Mouse (Mus musculus) natural killer cell, adult 2 months (primary cell): ENCODE measurements at regions not wholly inside any gene's neighbourhood (a gene's known extent, or its start where the extent isn't known, plus 50 kb on each side); places are given as distances from the start of the nearest gene placed in this dataset.

Experiments used
- DNase-seq, 2 experiments: peaks; one replicate each; pipeline ENCODE4 v3.0.0; 2022; ENCODE audit warnings: low spot score in 2 of 2

GRCm38 (mm10) chr5:149908376-149909078 is 109.9 kb upstream of the Rxfp2 start:
- DNase-seq = no peak

- no peak for DNase-seq
Measured at GRCm38 (mm10) chr5:149909108-149909739, 109.3 kb upstream of the Rxfp2 start.

- no peak for DNase-seq
Measured at GRCm38 (mm10) chr5:149909971-149910370, 108.5 kb upstream of the Rxfp2 start.

- DNase-seq = no peak
Measured at GRCm38 (mm10) chr5:149911968-149912367, 106.5 kb upstream of the Rxfp2 start.

GRCm38 (mm10) chr5:149915761-149916160 is 102.7 kb upstream of the Rxfp2 start:
- DNase-seq = no peak

GRCm38 (mm10) chr5:149917374-149917773 is 101.1 kb upstream of the Rxfp2 start:
- DNase-seq = no peak

GRCm38 (mm10) chr5:149919097-149919496 is 99.4 kb upstream of the Rxfp2 start:
- no peak for DNase-seq

- DNase-seq = no peak
Measured at GRCm38 (mm10) chr5:149920326-149920725, 98.1 kb upstream of the Rxfp2 start.

GRCm38 (mm10) chr5:149924501-149924900 is 94.0 kb upstream of the Rxfp2 start:
- DNase-seq = no peak

GRCm38 (mm10) chr5:149926786-149927185 is 91.7 kb upstream of the Rxfp2 start:
- DNase-seq = no peak

- no peak for DNase-seq
Measured at GRCm38 (mm10) chr5:149931574-149932161, 86.8 kb upstream of the Rxfp2 start.

GRCm38 (mm10) chr5:149932220-149932619 is 86.3 kb upstream of the Rxfp2 start:
- no peak for DNase-seq

- no peak for DNase-seq
Measured at GRCm38 (mm10) chr5:149945651-149946050, 72.8 kb upstream of the Rxfp2 start.

GRCm38 (mm10) chr5:149947491-149947890 is 71.0 kb upstream of the Rxfp2 start:
- DNase-seq = no peak

GRCm38 (mm10) chr5:149956931-149957330 is 61.5 kb upstream of the Rxfp2 start:
- DNase-seq = no peak

GRCm38 (mm10) chr5:149961178-149961577 is 57.3 kb upstream of the Rxfp2 start:
- DNase-seq = no peak

GRCm38 (mm10) chr5:149964748-149965147 is 53.7 kb upstream of the Rxfp2 start:
- no peak for DNase-seq
